Mouse (Mus musculus): ENCODE data around the gene Plxna1.

DNA sequence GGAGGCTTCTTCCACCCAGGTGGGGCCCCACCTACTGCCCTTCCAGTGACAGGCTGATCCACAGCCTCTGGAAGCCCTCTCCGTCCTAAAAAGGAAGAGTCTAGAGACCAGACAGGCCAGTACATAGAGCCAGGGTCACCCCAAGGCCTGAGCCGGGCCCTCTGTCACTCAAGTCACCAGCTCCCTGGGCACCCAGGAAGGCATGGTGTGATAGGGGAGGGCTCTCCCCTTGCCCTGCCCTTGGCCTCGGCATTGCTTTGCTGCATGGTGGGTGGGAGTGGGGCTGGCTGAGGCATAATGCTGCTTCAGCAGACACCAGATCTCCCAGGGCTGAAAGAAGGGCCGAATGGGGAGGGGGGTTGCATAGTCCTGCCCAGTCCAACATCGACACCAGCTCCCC, 8.3 kb downstream of the Plxna1 start:
- no peak for TF ChIP-seq CTCF (IDR thresholded peaks at IDR 0.05; ENCODE audit: insufficient read depth, low read depth, low read length)
- TF ChIP-seq POLR2A (IDR thresholded peaks at IDR 0.05; ENCODE audit: insufficient read depth, low read depth, low read length), result no peak
